11 mouse cellular contexts compared by ENCODE assay signal in the genomic region with DNA sequence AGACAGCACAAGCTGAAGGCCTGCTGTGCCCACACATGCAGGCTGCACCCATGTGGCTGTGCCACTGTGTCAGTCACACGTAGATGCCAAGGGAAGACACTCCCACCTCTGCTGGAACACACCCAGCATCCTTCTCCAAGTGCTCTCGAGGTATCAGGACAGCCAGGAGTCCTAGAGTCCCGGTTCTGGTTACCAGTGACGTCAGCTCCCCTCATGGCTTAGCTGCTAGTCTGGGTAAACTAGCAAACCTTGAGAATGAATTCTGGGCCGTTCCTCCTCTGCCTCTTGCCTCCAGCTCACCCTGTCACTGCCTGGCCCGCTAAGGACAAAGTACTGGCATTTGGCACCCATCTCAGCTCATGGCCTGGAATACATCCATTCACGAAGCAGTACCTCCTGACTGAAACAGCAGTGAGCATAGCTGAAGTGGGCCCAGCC.
DNase-seq lines count a peak whose midpoint lies in the region; ATAC-seq lines count a peak whose summit lies in the region.
"Had no signal": no experiment of that assay in that cellular context is flagged by ENCODE, and none has a peak within 500 bp of the region (broad histone marks: within the 10 kb centered on the region; RNA-seq: fewer than 3 reads in every experiment).

No protein-coding gene starts in this region.

- H3K4me1 ChIP-seq in forebrain, embryonic 13.5 days, result peaks cover 76% of the 10 kb centered on the region
- H3K4me1 ChIP-seq in forebrain, embryonic 16.5 days (replicated peaks; ENCODE audit: control insufficient read depth, insufficient read depth, low read length), result peaks cover 60% of the 10 kb centered on the region

- peak; percentile 73 for DNase-seq in left cerebral cortex, adult 11 months (ENCODE audit: low spot score)
- no peak for DNase-seq in left cerebral cortex, postnatal 10 days (ENCODE audit: extremely low spot score in 1 of 2, low spot score in 2 of 2)
- DNase-seq in frontal cortex, postnatal 36 days (ENCODE audit: low spot score in 2 of 2), result peak; percentile 75 to 81
- peak; percentile 72 for DNase-seq in right cerebral cortex, postnatal 25 days
- DNase-seq in kidney, postnatal 25 days, result no peak
- DNase-seq in Muller cell, postnatal 12 days (ENCODE audit: inconsistent ontology term), result no peak

- H3K9ac ChIP-seq in forebrain, embryonic 13.5 days, result peak overlapping the region; percentile 45; the same call in 1 of the 2 replicates
- H3K9ac ChIP-seq in forebrain, embryonic 16.5 days (replicated peaks; ENCODE audit: low read depth, low read length), result no peak overlapping the region
- H3K9ac ChIP-seq: embryonic facial prominence, embryonic 13.5 days; liver, embryonic 14.5 days had no signal

- no peak overlapping the region; the same call in 1 of the 2 replicates for H3K27ac ChIP-seq in forebrain, embryonic 13.5 days
- no peak overlapping the region for H3K27ac ChIP-seq in forebrain, embryonic 16.5 days (ENCODE audit: low read length)
- H3K27ac ChIP-seq: embryonic facial prominence, embryonic 13.5 days; liver, embryonic 14.5 days had no signal

- H3K36me3 ChIP-seq in forebrain, embryonic 13.5 days (ENCODE audit: poor library complexity, severe bottlenecking), result peaks cover 28% of the 10 kb centered on the region; the same call in 1 of the 2 replicates
- 0 out of 2 replicates have a peak, but pooled peaks cover 2% of the 10 kb centered on the region for H3K36me3 ChIP-seq in forebrain, embryonic 16.5 days (ENCODE audit: control insufficient read depth, insufficient read depth)
- H3K36me3 ChIP-seq: embryonic facial prominence, embryonic 13.5 days had no signal

- 0 out of 2 replicates have a peak, but pooled peaks cover 4% of the 10 kb centered on the region for H3K9me3 ChIP-seq in forebrain, embryonic 13.5 days (replicated peaks)
- no peaks in the 10 kb centered on the region for H3K9me3 ChIP-seq in forebrain, embryonic 16.5 days (ENCODE audit: control insufficient read depth, low read length)

- intact Hi-C loops in left cerebral cortex, postnatal 10 days (cut with DNase I), result loop anchor here (5.0 kb wide), 1 partner anchor 112 kb away; no protein-coding TSS in a partner anchor

- no peak for ATAC-seq in forebrain, embryonic 13.5 days
- no peak for ATAC-seq in forebrain, embryonic 16.5 days
- ATAC-seq: Patski had no signal

- WGBS in forebrain, embryonic 13.5 days, result 76% methylated on average over 7 of the region's 7 CpGs
- WGBS in forebrain, embryonic 16.5 days, result 59% methylated on average over 7 of the region's 7 CpGs

- H3K27me3 ChIP-seq in forebrain, embryonic 13.5 days, result no peaks in the 10 kb centered on the region
- no peaks in the 10 kb centered on the region for H3K27me3 ChIP-seq in forebrain, embryonic 16.5 days (replicated peaks; ENCODE audit: control insufficient read depth, insufficient read depth, low read length)
- H3K27me3 ChIP-seq: embryonic facial prominence, embryonic 13.5 days; Patski had no signal

- H3K4me2 ChIP-seq in forebrain, embryonic 13.5 days, result no peak overlapping the region
- no peak overlapping the region for H3K4me2 ChIP-seq in forebrain, embryonic 16.5 days (ENCODE audit: low read length)
- H3K4me2 ChIP-seq: embryonic facial prominence, embryonic 13.5 days had no signal

- H3K4me3 ChIP-seq in forebrain, embryonic 13.5 days, result no peak overlapping the region
- H3K4me3 ChIP-seq in forebrain, embryonic 16.5 days (replicated peaks; ENCODE audit: low read length), result no peak overlapping the region
- H3K4me3 ChIP-seq: embryonic facial prominence, embryonic 13.5 days had no signal

Comparison
In these comparisons a context has a peak if more than half of its experiments do, and no peak if none do; other contexts are left out.
1. DNase-seq: peak in left cerebral cortex, adult 11 months (single experiment), frontal cortex, postnatal 36 days (2 of 2) and right cerebral cortex, postnatal 25 days (single experiment); none in left cerebral cortex, postnatal 10 days (0 of 2), kidney, postnatal 25 days (0 of 2) and Muller cell, postnatal 12 days (single experiment).